37 mouse cellular contexts compared by ENCODE assay signal in genomic region chr5:144032491-144032890, GRCm38 (mm10). TPM values are rescaled to one million over a fixed set of nuclear protein-coding genes. Genes with fewer than 3 reads are reported as not detected.
DNase-seq lines count a peak whose midpoint lies in the region; ATAC-seq and TF ChIP-seq lines count a peak whose summit lies in the region.
"Had no signal": no experiment of that assay in that cellular context is flagged by ENCODE, and none has a peak within 500 bp of the region (broad histone marks: within the 10 kb centered on the region; RNA-seq: fewer than 3 reads in every experiment).

No protein-coding gene starts in this region.

- TF ChIP-seq CTCF in kidney, adult 2 months (conservative IDR thresholded peaks at IDR 0.05; ENCODE audit: insufficient read depth, insufficient read length, low read depth, low read length): no peak
- no peak for TF ChIP-seq CTCF in C2C12 (IDR thresholded peaks at IDR 0.05; ENCODE audit: control insufficient read depth, insufficient read depth, insufficient read length)
- no peak for TF ChIP-seq CTCF in kidney, postnatal 0 days (IDR thresholded peaks at IDR 0.05; ENCODE audit: low read depth)

- 36% methylated on average over 7 of the region's 7 CpGs for WGBS in kidney, adult 2 months
- 28% methylated on average over 7 of the region's 7 CpGs for WGBS in kidney, embryonic 16.5 days
- 37% methylated on average over 7 of the region's 7 CpGs for whole genome bisulfite sequencing in kidney, postnatal 0 days
- WGBS in heart, embryonic 12.5 days: 85% methylated on average over 7 of the region's 7 CpGs

- peaks cover 4% of the 10 kb centered on the region; the same call in 1 of the 2 replicates for H3K4me1 ChIP-seq in kidney, adult 2 months (ENCODE audit: control insufficient read depth, insufficient read depth, low read length)
- no peaks in the 10 kb centered on the region for H3K4me1 ChIP-seq in kidney, embryonic 16.5 days (ENCODE audit: insufficient read depth, low read length)
- H3K4me1 ChIP-seq in kidney, postnatal 0 days (replicated peaks; ENCODE audit: insufficient read depth, low read length): no peaks in the 10 kb centered on the region
- no peaks in the 10 kb centered on the region for H3K4me1 ChIP-seq in heart, embryonic 12.5 days (replicated peaks)
- H3K4me1 ChIP-seq: forebrain, embryonic 13.5 days; hindbrain, embryonic 13.5 days; liver, embryonic 13.5 days; lung, embryonic 15.5 days; neural tube, embryonic 12.5 days had no signal

- H3K9ac ChIP-seq in kidney, embryonic 16.5 days (replicated peaks; ENCODE audit: low read length): no peak overlapping the region
- H3K9ac ChIP-seq in kidney, postnatal 0 days (ENCODE audit: low read depth, low read length): no peak overlapping the region
- H3K9ac ChIP-seq in heart, embryonic 12.5 days: no peak overlapping the region
- H3K9ac ChIP-seq: forebrain, embryonic 13.5 days; hindbrain, embryonic 13.5 days; liver, embryonic 13.5 days; lung, embryonic 15.5 days; neural tube, embryonic 12.5 days had no signal

- no peaks in the 10 kb centered on the region for H3K79me2 ChIP-seq in C2C12 (ENCODE audit: control insufficient read depth, insufficient read depth)

- peak overlapping the region; percentile 25; the same call in 1 of the 2 replicates for H3K27ac ChIP-seq in kidney, adult 2 months (ENCODE audit: insufficient read depth, low read depth, low read length)
- H3K27ac ChIP-seq in kidney, embryonic 16.5 days (ENCODE audit: low read length): no peak overlapping the region
- no peak overlapping the region for H3K27ac ChIP-seq in kidney, postnatal 0 days
- H3K27ac ChIP-seq in heart, embryonic 12.5 days (ENCODE audit: poor library complexity, severe bottlenecking): no peak overlapping the region
- H3K27ac ChIP-seq: forebrain, embryonic 13.5 days; hindbrain, embryonic 13.5 days; liver, embryonic 13.5 days; lung, embryonic 15.5 days; neural tube, embryonic 12.5 days; stomach, postnatal 0 days had no signal

- H3K4me3 ChIP-seq in kidney, adult 2 months (ENCODE audit: insufficient read depth, low read depth, low read length): no peak overlapping the region
- H3K4me3 ChIP-seq in kidney, embryonic 16.5 days (ENCODE audit: low read length): no peak overlapping the region
- no peak overlapping the region for H3K4me3 ChIP-seq in C2C12 (ENCODE audit: insufficient read depth, poor library complexity, severe bottlenecking)
- no peak overlapping the region for H3K4me3 ChIP-seq in kidney, postnatal 0 days (replicated peaks; ENCODE audit: low read depth, low read length)
- no peak overlapping the region for H3K4me3 ChIP-seq in heart, embryonic 12.5 days
- H3K4me3 ChIP-seq: forebrain, embryonic 13.5 days; hindbrain, embryonic 13.5 days; liver, embryonic 13.5 days; lung, embryonic 15.5 days; neural tube, embryonic 12.5 days had no signal

- no peak for ATAC-seq in kidney, embryonic 16.5 days (ENCODE audit: low FRiP score, low TSS enrichment)
- peak; percentile 35 for ATAC-seq in granulocyte monocyte progenitor cell, adult 5-6 weeks (replicated peaks; ENCODE audit: poor library complexity, severe bottlenecking)
- no peak; the same call in 1 of the 2 replicates for ATAC-seq in kidney, postnatal 0 days (replicated peaks; ENCODE audit: low FRiP score, low read depth)
- no peak for ATAC-seq in heart, embryonic 12.5 days (ENCODE audit: insufficient number of reproducible peaks, low FRiP score)
- ATAC-seq: CD4-positive, CD25-positive, alpha-beta regulatory T cell, adult 4 months; forebrain, embryonic 13.5 days; intestine, embryonic 16.5 days; midbrain, embryonic 16.5 days had no signal

- TF ChIP-seq POLR2A in kidney, adult 2 months (IDR thresholded peaks at IDR 0.05; ENCODE audit: low read depth, low read length): no peak

- H3K9me3 ChIP-seq in kidney, embryonic 16.5 days (ENCODE audit: low read length): no peaks in the 10 kb centered on the region
- H3K9me3 ChIP-seq in kidney, postnatal 0 days (replicated peaks; ENCODE audit: low read length): no peaks in the 10 kb centered on the region
- peaks cover 6% of the 10 kb centered on the region; the same call in 1 of the 2 replicates for H3K9me3 ChIP-seq in heart, embryonic 12.5 days (replicated peaks)
- H3K9me3 ChIP-seq: hindbrain, embryonic 13.5 days; liver, embryonic 13.5 days; lung, embryonic 15.5 days; neural tube, embryonic 12.5 days had no signal

- peak; percentile 69 for DNase-seq in kidney, adult 2 months
- DNase-seq in kidney, postnatal 0 days (ENCODE audit: low spot score): peak; percentile 81
- no peak for DNase-seq in thymus, postnatal 10 days (ENCODE audit: low spot score in 2 of 2)
- DNase-seq in left cerebral cortex, adult 11 months (ENCODE audit: low spot score): no peak
- DNase-seq: adrenal gland, postnatal 25 days; cerebellum, adult 18-20 months; cerebellum, postnatal 10 days; gastrocnemius, postnatal 14 days; heart, adult 11 months; heart, postnatal 4 days; left cerebral cortex, postnatal 4 days; liver, embryonic 13.5 days; right cerebral cortex, adult 18-20 months; thymus, adult 2 months; thymus, postnatal 4 days had no signal

- no peaks in the 10 kb centered on the region for H3K36me3 ChIP-seq in kidney, adult 2 months (ENCODE audit: control insufficient read depth, insufficient read depth, low read length)
- H3K36me3 ChIP-seq in kidney, embryonic 16.5 days (ENCODE audit: insufficient read depth, low read length): no peaks in the 10 kb centered on the region
- H3K36me3 ChIP-seq in C2C12 (ENCODE audit: control insufficient read depth, insufficient read depth): no peaks in the 10 kb centered on the region
- H3K36me3 ChIP-seq in kidney, postnatal 0 days (ENCODE audit: insufficient read depth, low read length): no peaks in the 10 kb centered on the region
- no peaks in the 10 kb centered on the region for H3K36me3 ChIP-seq in heart, embryonic 12.5 days
- H3K36me3 ChIP-seq: hindbrain, embryonic 13.5 days; liver, embryonic 13.5 days; lung, embryonic 15.5 days; neural tube, embryonic 12.5 days had no signal

- H3K27me3 ChIP-seq in kidney, adult 2 months (replicated peaks; ENCODE audit: control insufficient read depth, insufficient read depth, low read length): no peaks in the 10 kb centered on the region; the same call in 1 of the 2 replicates
- no peaks in the 10 kb centered on the region for H3K27me3 ChIP-seq in kidney, embryonic 16.5 days (ENCODE audit: insufficient read depth, low read length)
- H3K27me3 ChIP-seq in C2C12 (ENCODE audit: control insufficient read depth, insufficient read depth, insufficient read length): peaks cover 11% of the 10 kb centered on the region
- no peaks in the 10 kb centered on the region for H3K27me3 ChIP-seq in kidney, postnatal 0 days (ENCODE audit: insufficient read depth, low read length)
- H3K27me3 ChIP-seq in heart, embryonic 12.5 days (replicated peaks): no peaks in the 10 kb centered on the region
- H3K27me3 ChIP-seq: forebrain, embryonic 13.5 days; hindbrain, embryonic 13.5 days; lung, embryonic 15.5 days; neural tube, embryonic 12.5 days had no signal

- no peaks in the 10 kb centered on the region for H3K79me3 ChIP-seq in C2C12 (ENCODE audit: low read depth)

- no peak overlapping the region for H3ac ChIP-seq in C2C12 (ENCODE audit: control insufficient read depth, insufficient read length, low read depth)

- H3K4me2 ChIP-seq in kidney, embryonic 16.5 days (replicated peaks; ENCODE audit: low read depth, low read length): no peak overlapping the region
- no peak overlapping the region for H3K4me2 ChIP-seq in kidney, postnatal 0 days (ENCODE audit: low read length)
- H3K4me2 ChIP-seq in heart, embryonic 12.5 days: no peak overlapping the region
- H3K4me2 ChIP-seq: forebrain, embryonic 13.5 days; heart, embryonic 11.5 days; hindbrain, embryonic 13.5 days; liver, embryonic 13.5 days; lung, embryonic 15.5 days; midbrain, embryonic 11.5 days; neural tube, embryonic 12.5 days had no signal

TF ChIP-seq in C2C12, 6 proteins besides CTCF, POLR2A, EP300 and RAD21:
- no peak for TF ChIP-seq MAX (IDR thresholded peaks at IDR 0.05)
- no peak for TF ChIP-seq USF1 (IDR thresholded peaks at IDR 0.05; ENCODE audit: low read depth)
- no peak for TF ChIP-seq MYOG (IDR thresholded peaks at IDR 0.05; ENCODE audit: control insufficient read depth, extremely low read depth, insufficient read length)
- peak; percentile 40 for TF ChIP-seq CEBPB (IDR thresholded peaks at IDR 0.05; ENCODE audit: low read depth)
- TF ChIP-seq FOSL1 (IDR thresholded peaks at IDR 0.05; ENCODE audit: insufficient read depth, low read length, poor library complexity, severe bottlenecking): no peak

RNA-seq across cellular contexts. Expression of gene Ocm, which starts 6.0 kb away (rescaled TPM):
- not detected in 2 replicates for polyA plus RNA-seq in kidney, adult 2 months (2012; rRNA removed)
- polyA plus RNA-seq in kidney, embryonic 16.5 days (2015; fragmentation: Nextera tagmentation; extraction: Ambion mirVana): 3.2 and 5.6 TPM in 2 replicates
- not detected for polyA plus RNA-seq in C2C12 (2012; fragmentation: generic; extraction: Trizol)
- not detected in 2 replicates for total RNA-seq in granulocyte monocyte progenitor cell, adult 5-6 weeks (2014; fragmentation: Nextera tagmentation)
- not detected in 2 replicates for total RNA-seq in granulocyte monocyte progenitor cell, adult 5-6 weeks (2017)
- polyA plus RNA-seq in kidney, postnatal 0 days (2015; fragmentation: Nextera tagmentation; extraction: Ambion mirVana): 4.5 and 5.9 TPM in 2 replicates
- not detected in 2 replicates for polyA plus RNA-seq in heart, embryonic 12.5 days (2016; fragmentation: Nextera tagmentation; extraction: Ambion mirVana)
- total RNA-seq: adrenal gland, postnatal 25 days; common myeloid progenitor, adult 5-6 weeks; gastrocnemius, postnatal 14 days; heart, postnatal 4 days; layer of hippocampus, adult 18-20 months; layer of hippocampus, postnatal 14 days; megakaryocyte, adult 5-6 weeks had no signal
- polyA plus RNA-seq: brain, embryonic 14.5 days; CD4-positive, CD25-positive, alpha-beta regulatory T cell, adult 4 months; forebrain, embryonic 13.5 days; heart, embryonic 11.5 days; heart, postnatal 0 days; hindbrain, embryonic 13.5 days; intestine, embryonic 16.5 days; limb, embryonic 14.5 days; liver, embryonic 13.5 days; lung, embryonic 15.5 days; midbrain, embryonic 11.5 days; midbrain, embryonic 16.5 days; spleen, adult 2 months; thymus, adult 2 months had no signal

RNA-seq across cellular contexts. Expression of gene Ccz1, which starts 17.8 kb away (rescaled TPM):
- 12.9 and 17.3 TPM in 2 replicates for polyA plus RNA-seq in kidney, adult 2 months (2012; rRNA removed)
- 86.7 and 89.2 TPM in 2 replicates for polyA plus RNA-seq in kidney, embryonic 16.5 days (2015; fragmentation: Nextera tagmentation; extraction: Ambion mirVana)
- 35.0 TPM for polyA plus RNA-seq in C2C12 (2012; fragmentation: generic; extraction: Trizol)
- 99.9 and 103 TPM in 2 replicates for total RNA-seq in granulocyte monocyte progenitor cell, adult 5-6 weeks (2014; fragmentation: Nextera tagmentation)
- total RNA-seq in granulocyte monocyte progenitor cell, adult 5-6 weeks (2017): 121 and 139 TPM in 2 replicates
- 78.5 and 78.9 TPM in 2 replicates for polyA plus RNA-seq in kidney, postnatal 0 days (2015; fragmentation: Nextera tagmentation; extraction: Ambion mirVana)
- polyA plus RNA-seq in heart, embryonic 12.5 days (2016; fragmentation: Nextera tagmentation; extraction: Ambion mirVana): 59.1 and 59.3 TPM in 2 replicates

Comparison
In these comparisons a context has a peak if more than half of its experiments do, and no peak if none do; other contexts are left out.
1. DNase-seq: peak in kidney, adult 2 months (single experiment) and kidney, postnatal 0 days (single experiment); none in thymus, postnatal 10 days (0 of 2) and left cerebral cortex, adult 11 months (single experiment).